Mouse (Mus musculus): ENCODE measurements around the gene Ybx2. TPM values are rescaled to one million over a fixed set of nuclear protein-coding genes. Genes with fewer than 3 reads are reported as not detected.

The Ybx2 gene
- polyA plus RNA-seq, 1 experiment from 2014 or later: 6.3 TPM

Small RNA genes lying within 50 kb of the gene (microRNA-seq; reads per million reads assigned to microRNA genes)
- not detected for gene Gm44349

Other genes starting within 250 kb of the Ybx2 start
- gene Tnfsf12, start 239.9 kb upstream of the Ybx2 start, polyA plus RNA-seq (2015; fragmentation: Nextera tagmentation; extraction: Ambion mirVana): 9.1 and 11.1 TPM in 2 replicates
- 4.5 and 7.0 TPM in 2 replicates for gene Tnfsfm13, start 239.7 kb upstream of the Ybx2 start, polyA plus RNA-seq (2015; fragmentation: Nextera tagmentation; extraction: Ambion mirVana)
- gene Polr2a, start 177.2 kb upstream of the Ybx2 start, polyA plus RNA-seq (2015; fragmentation: Nextera tagmentation; extraction: Ambion mirVana): 29.9 and 31.1 TPM in 2 replicates
- gene Slc35g3, start 173.8 kb upstream of the Ybx2 start, polyA plus RNA-seq (2015; fragmentation: Nextera tagmentation; extraction: Ambion mirVana): 0.27 and 0.36 TPM in 2 replicates
- 1.9 and 2.8 TPM in 2 replicates for gene Zbtb4, start 169.9 kb upstream of the Ybx2 start, polyA plus RNA-seq (2015; fragmentation: Nextera tagmentation; extraction: Ambion mirVana)
- 11.4 and 12.3 TPM in 2 replicates for gene Chrnb1, start 139.9 kb upstream of the Ybx2 start, polyA plus RNA-seq (2015; fragmentation: Nextera tagmentation; extraction: Ambion mirVana)
- gene Fgf11, start 133.9 kb upstream of the Ybx2 start, polyA plus RNA-seq (2015; fragmentation: Nextera tagmentation; extraction: Ambion mirVana): 2.0 and 2.5 TPM in 2 replicates
- 8.3 TPM in 2 replicates for gene Tmem102, start 130.2 kb upstream of the Ybx2 start, polyA plus RNA-seq (2015; fragmentation: Nextera tagmentation; extraction: Ambion mirVana)
- gene Gm39566, start 120.5 kb upstream of the Ybx2 start, polyA plus RNA-seq (2015; fragmentation: Nextera tagmentation; extraction: Ambion mirVana): not detected in 2 replicates
- not detected in 2 replicates for gene Spem2, start 117.3 kb upstream of the Ybx2 start, polyA plus RNA-seq (2015; fragmentation: Nextera tagmentation; extraction: Ambion mirVana)
- 0.14 and 0.32 TPM in 2 replicates for gene Spem1, start 113.6 kb upstream of the Ybx2 start, polyA plus RNA-seq (2015; fragmentation: Nextera tagmentation; extraction: Ambion mirVana)
- gene Nlgn2, start 98.0 kb upstream of the Ybx2 start, polyA plus RNA-seq (2015; fragmentation: Nextera tagmentation; extraction: Ambion mirVana): 5.6 and 7.6 TPM in 2 replicates
- 409 and 443 TPM in 2 replicates for gene Tmem256, start 97.3 kb upstream of the Ybx2 start, polyA plus RNA-seq (2015; fragmentation: Nextera tagmentation; extraction: Ambion mirVana)
- gene Plscr3, start 89.4 kb upstream of the Ybx2 start, polyA plus RNA-seq (2015; fragmentation: Nextera tagmentation; extraction: Ambion mirVana): 96.5 and 105 TPM in 2 replicates
- gene Tnk1, start 77.1 kb upstream of the Ybx2 start, polyA plus RNA-seq (2015; fragmentation: Nextera tagmentation; extraction: Ambion mirVana): 5.8 and 7.3 TPM in 2 replicates
- 0.32 TPM in 1 of 2 replicates, not detected in the other for gene Tmem95, start 57.8 kb upstream of the Ybx2 start, polyA plus RNA-seq (2015; fragmentation: Nextera tagmentation; extraction: Ambion mirVana)
- gene Kctd11, start 54.4 kb upstream of the Ybx2 start, polyA plus RNA-seq (2015; fragmentation: Nextera tagmentation; extraction: Ambion mirVana): 9.4 and 10.1 TPM in 2 replicates
- gene Acap1, start 40.3 kb upstream of the Ybx2 start, polyA plus RNA-seq (2015; fragmentation: Nextera tagmentation; extraction: Ambion mirVana): 0.58 and 0.62 TPM in 2 replicates
- gene 2810408A11Rik, start 34.8 kb upstream of the Ybx2 start, polyA plus RNA-seq (2015; fragmentation: Nextera tagmentation; extraction: Ambion mirVana): 12.6 and 13.0 TPM in 2 replicates
- 9.3 and 10.8 TPM in 2 replicates for gene Neurl4, start 34.7 kb upstream of the Ybx2 start, polyA plus RNA-seq (2015; fragmentation: Nextera tagmentation; extraction: Ambion mirVana)
- 77.8 and 86.2 TPM in 2 replicates for gene Gps2, start 21.9 kb upstream of the Ybx2 start, polyA plus RNA-seq (2015; fragmentation: Nextera tagmentation; extraction: Ambion mirVana)
- gene Eif5a, start 13.8 kb upstream of the Ybx2 start, polyA plus RNA-seq (2015; fragmentation: Nextera tagmentation; extraction: Ambion mirVana): 1,729 and 1,795 TPM in 2 replicates
- gene Slc2a4, start 12.4 kb downstream of the Ybx2 start, polyA plus RNA-seq (2015; fragmentation: Nextera tagmentation; extraction: Ambion mirVana): 17.3 and 22.1 TPM in 2 replicates
- 173 and 178 TPM in 2 replicates for gene Cldn7, start 29.0 kb downstream of the Ybx2 start, polyA plus RNA-seq (2015; fragmentation: Nextera tagmentation; extraction: Ambion mirVana)
- 31.0 and 31.7 TPM in 2 replicates for gene Ctdnep1, start 45.4 kb downstream of the Ybx2 start, polyA plus RNA-seq (2015; fragmentation: Nextera tagmentation; extraction: Ambion mirVana)
- 116 and 120 TPM in 2 replicates for gene Elp5, start 46.7 kb downstream of the Ybx2 start, polyA plus RNA-seq (2015; fragmentation: Nextera tagmentation; extraction: Ambion mirVana)
- gene Gabarap, start 55.3 kb downstream of the Ybx2 start, polyA plus RNA-seq (2015; fragmentation: Nextera tagmentation; extraction: Ambion mirVana): 447 and 450 TPM in 2 replicates
- gene Phf23, start 60.0 kb downstream of the Ybx2 start, polyA plus RNA-seq (2015; fragmentation: Nextera tagmentation; extraction: Ambion mirVana): 75.8 and 78.8 TPM in 2 replicates
- 38.2 and 43.2 TPM in 2 replicates for gene Dvl2, start 64.8 kb downstream of the Ybx2 start, polyA plus RNA-seq (2015; fragmentation: Nextera tagmentation; extraction: Ambion mirVana)
- gene Acadvl, start 79.6 kb downstream of the Ybx2 start, polyA plus RNA-seq (2015; fragmentation: Nextera tagmentation; extraction: Ambion mirVana): 78.1 and 83.0 TPM in 2 replicates
- 12.9 and 15.2 TPM in 2 replicates for gene Dlg4, start 81.1 kb downstream of the Ybx2 start, polyA plus RNA-seq (2015; fragmentation: Nextera tagmentation; extraction: Ambion mirVana)
- gene Asgr1, start 118.3 kb downstream of the Ybx2 start, polyA plus RNA-seq (2015; fragmentation: Nextera tagmentation; extraction: Ambion mirVana): 1.3 and 2.3 TPM in 2 replicates
- 0.18 and 0.28 TPM in 2 replicates for gene Asgr2, start 156.8 kb downstream of the Ybx2 start, polyA plus RNA-seq (2015; fragmentation: Nextera tagmentation; extraction: Ambion mirVana)
- gene Mgl2, start 194.5 kb downstream of the Ybx2 start, polyA plus RNA-seq (2015; fragmentation: Nextera tagmentation; extraction: Ambion mirVana): 0.27 and 0.31 TPM in 2 replicates
- gene Clec10a, start 220.4 kb downstream of the Ybx2 start, polyA plus RNA-seq (2015; fragmentation: Nextera tagmentation; extraction: Ambion mirVana): 1.8 TPM in 1 of 2 replicates, not detected in the other